8 mouse cellular contexts compared by ENCODE assay signal in the genomic region with DNA sequence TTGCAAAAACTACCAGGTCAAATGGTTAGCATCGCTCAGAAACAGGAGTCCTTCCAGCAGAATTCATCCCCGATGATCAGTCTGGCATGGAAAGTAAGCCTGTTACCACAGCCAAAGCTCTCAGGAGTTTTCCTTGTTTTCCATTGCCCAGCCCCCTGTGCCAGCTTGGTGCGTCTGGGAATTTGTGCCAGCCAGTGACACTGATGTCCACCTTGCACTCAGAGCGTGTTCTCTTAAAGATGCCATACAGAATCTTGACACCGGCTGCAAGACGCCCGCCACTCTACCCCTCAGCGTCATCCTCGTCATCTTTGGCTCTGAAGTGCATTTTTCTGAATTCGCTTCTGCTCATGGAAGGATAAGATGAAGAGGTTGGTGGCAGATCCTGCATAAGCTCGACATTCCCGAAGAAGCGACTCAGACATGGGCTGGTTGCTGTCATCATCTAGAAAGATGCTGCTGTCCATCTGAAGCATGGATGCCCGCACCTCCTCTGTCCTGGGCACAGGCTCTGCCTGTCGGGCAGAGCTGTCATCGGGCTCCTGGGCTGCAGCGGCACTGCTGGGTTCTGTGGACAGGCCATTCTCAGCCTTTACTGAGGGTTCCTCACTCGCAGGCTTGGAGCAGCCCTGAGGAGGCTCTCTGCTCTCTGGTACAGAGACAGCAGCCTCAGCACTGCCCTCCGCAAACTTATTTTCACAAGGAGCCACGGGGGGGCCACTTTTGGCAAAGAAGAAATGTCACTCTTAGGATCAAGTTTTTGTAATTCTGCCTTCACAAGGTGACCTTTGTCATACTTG. TPM values are rescaled to one million over a fixed set of nuclear protein-coding genes. Genes with fewer than 3 reads are reported as not detected.
DNase-seq lines count a peak whose midpoint lies in the region; ATAC-seq and TF ChIP-seq lines count a peak whose summit lies in the region.

No protein-coding gene starts in this region.

- TF ChIP-seq CTCF in layer of hippocampus, adult 2 months (conservative IDR thresholded peaks at IDR 0.05), result no peak
- no peak for TF ChIP-seq CTCF in heart, postnatal 0 days (IDR thresholded peaks at IDR 0.05; ENCODE audit: low read depth)

- peak overlapping the region; percentile 35; the same call in 1 of the 2 replicates for H3K9ac ChIP-seq in heart, postnatal 0 days (replicated peaks; ENCODE audit: low read depth, low read length)
- no peak overlapping the region for H3K9ac ChIP-seq in liver, embryonic 16.5 days (ENCODE audit: low read depth, low read length)

- ATAC-seq in heart, postnatal 0 days (ENCODE audit: insufficient read depth, low read depth), result no peak
- no peak for ATAC-seq in liver, embryonic 16.5 days (ENCODE audit: low read depth)
- no peak for ATAC-seq in erythroblast, adult 5-6 weeks (replicated peaks; ENCODE audit: low FRiP score, poor library complexity, severe bottlenecking)

- H3K4me2 ChIP-seq in heart, postnatal 0 days (ENCODE audit: low read depth, low read length), result peak overlapping the region; percentile 75
- peak overlapping the region; percentile 62 for H3K4me2 ChIP-seq in liver, embryonic 16.5 days (ENCODE audit: low read depth, low read length)

- H3K9me3 ChIP-seq in heart, postnatal 0 days (replicated peaks; ENCODE audit: control insufficient read depth, low read length), result no peaks in the 10 kb centered on the region
- no peaks in the 10 kb centered on the region for H3K9me3 ChIP-seq in liver, embryonic 16.5 days (replicated peaks; ENCODE audit: control insufficient read depth, low read length)

- no peaks in the 10 kb centered on the region for H3K36me3 ChIP-seq in heart, postnatal 0 days (replicated peaks; ENCODE audit: control insufficient read depth, insufficient read depth, low read length)
- no peaks in the 10 kb centered on the region for H3K36me3 ChIP-seq in liver, embryonic 16.5 days (ENCODE audit: control insufficient read depth, insufficient read depth)

- no peaks in the 10 kb centered on the region for H3K27me3 ChIP-seq in heart, postnatal 0 days (ENCODE audit: control insufficient read depth, insufficient read depth, low read length)
- H3K27me3 ChIP-seq in liver, embryonic 16.5 days (ENCODE audit: control insufficient read depth, insufficient read depth, low read depth, low read length), result peaks cover 20% of the 10 kb centered on the region

- peak overlapping the region; percentile 28 for H3K27ac ChIP-seq in layer of hippocampus, adult 2 months
- H3K27ac ChIP-seq in heart, postnatal 0 days (ENCODE audit: low read depth), result no peak overlapping the region
- no peak overlapping the region for H3K27ac ChIP-seq in liver, embryonic 16.5 days (ENCODE audit: low read length)

- WGBS in heart, postnatal 0 days, result 39% methylated on average over 20 of the region's 20 CpGs
- 47% methylated on average over 20 of the region's 20 CpGs for WGBS in liver, embryonic 16.5 days (ENCODE audit: insufficient replicate concordance)

- H3K4me1 ChIP-seq in heart, postnatal 0 days (ENCODE audit: control insufficient read depth, insufficient read depth), result peaks cover 8% of the 10 kb centered on the region; the same call in 1 of the 2 replicates
- H3K4me1 ChIP-seq in liver, embryonic 16.5 days (ENCODE audit: control insufficient read depth, low read depth, low read length), result no peaks in the 10 kb centered on the region; the same call in none of the 2 replicates

- peak overlapping the region; percentile 50 for H3K4me3 ChIP-seq in layer of hippocampus, adult 2 months
- peak overlapping the region; percentile 43 for H3K4me3 ChIP-seq in heart, postnatal 0 days (ENCODE audit: low read depth, low read length)
- H3K4me3 ChIP-seq in liver, embryonic 16.5 days (ENCODE audit: low read depth, low read length), result no peak overlapping the region

- DNase-seq in layer of hippocampus, adult 2 months (ENCODE audit: low spot score in 2 of 2), result no peak
- no peak for DNase-seq in layer of hippocampus, postnatal 36 days
- DNase-seq in cerebellum, postnatal 14 days, result peak; percentile 58 to 71
- no peak for DNase-seq in heart, postnatal 0 days (ENCODE audit: low spot score)
- no peak for DNase-seq in spleen, postnatal 14 days (ENCODE audit: low spot score in 2 of 2)
- no peak for DNase-seq in spleen, adult 12 weeks (ENCODE audit: low spot score)

- no peak for TF ChIP-seq EP300 in heart, postnatal 0 days (IDR thresholded peaks at IDR 0.05; ENCODE audit: low read depth)

RNA-seq across cellular contexts. Expression of a gene that starts 4.1 kb away (rescaled TPM):
- not detected for total RNA-seq in layer of hippocampus, adult 2 months (2021)
- not detected for total RNA-seq in layer of hippocampus, postnatal 36 days (2021)
- total RNA-seq in heart, postnatal 0 days (2014; rRNA removed; ENCODE audit: low replicate concordance), result not detected in 2 replicates
- not detected in 2 replicates for polyA plus RNA-seq in heart, postnatal 0 days (2015; fragmentation: Nextera tagmentation; extraction: Ambion mirVana)
- not detected in 2 replicates for polyA plus RNA-seq in liver, embryonic 16.5 days (2015; fragmentation: Nextera tagmentation; extraction: Ambion mirVana)
- not detected in 2 replicates for total RNA-seq in erythroblast, adult 5-6 weeks (2015; ENCODE audit: low replicate concordance)
- not detected in 2 replicates for total RNA-seq in erythroblast, adult 5-6 weeks (2017; ENCODE audit: low replicate concordance)

RNA-seq across cellular contexts. Expression of a gene that starts 6.9 kb away (rescaled TPM):
- total RNA-seq in layer of hippocampus, adult 2 months (2021), result 10 to 100 TPM; 56.0 to 57.7 TPM
- 10 to 100 TPM; 53.2 to 55.0 TPM for total RNA-seq in layer of hippocampus, postnatal 36 days (2021)
- total RNA-seq in heart, postnatal 0 days (2014; rRNA removed; ENCODE audit: low replicate concordance), result 73.1 and 76.6 TPM in 2 replicates
- 68.6 and 71.3 TPM in 2 replicates for polyA plus RNA-seq in heart, postnatal 0 days (2015; fragmentation: Nextera tagmentation; extraction: Ambion mirVana)
- 30.1 and 30.2 TPM in 2 replicates for polyA plus RNA-seq in liver, embryonic 16.5 days (2015; fragmentation: Nextera tagmentation; extraction: Ambion mirVana)
- total RNA-seq in erythroblast, adult 5-6 weeks (2015; ENCODE audit: low replicate concordance), result 17.8 and 22.3 TPM in 2 replicates
- 24.5 and 26.5 TPM in 2 replicates for total RNA-seq in erythroblast, adult 5-6 weeks (2017; ENCODE audit: low replicate concordance)

Comparison
In these comparisons a context has a peak if more than half of its experiments do, and no peak if none do; other contexts are left out.
1. DNase-seq: peak in cerebellum, postnatal 14 days (2 of 2); none in layer of hippocampus, adult 2 months (0 of 2), layer of hippocampus, postnatal 36 days (0 of 2), heart, postnatal 0 days (single experiment), spleen, postnatal 14 days (0 of 2) and spleen, adult 12 weeks (single experiment).